Mouse (Mus musculus) right cerebral cortex, postnatal 10 days (tissue): ENCODE measurements at regions not wholly inside any gene's neighbourhood (a gene's known extent, or its start where the extent isn't known, plus 50 kb on each side); places are given as distances from the start of the nearest gene placed in this dataset.

Source experiments
- DNase-seq, 2 experiments: peaks; one replicate each; pipeline ENCODE4 v3.0.0; 2021; ENCODE audit warnings: low spot score in 2 of 2

GRCm38 (mm10) chr8:53096272-53096784 lies 415.2 kb upstream of the Aga start:
- DNase-seq = no peak

- DNase-seq = no peak
Observed at GRCm38 (mm10) chr8:53140041-53140440, 371.5 kb upstream of the Aga start.

GRCm38 (mm10) chr8:53148915-53149314 lies 362.6 kb upstream of the Aga start:
- no peak for DNase-seq

GRCm38 (mm10) chr8:53164017-53164416 lies 347.5 kb upstream of the Aga start:
- DNase-seq = peak in 1 of 2 experiments; percentile 24

GRCm38 (mm10) chr8:53171694-53172299 lies 339.7 kb upstream of the Aga start:
- DNase-seq = no peak

- no peak for DNase-seq
Observed at GRCm38 (mm10) chr8:53192519-53192918, 319.0 kb upstream of the Aga start.

GRCm38 (mm10) chr8:53222194-53222593 lies 289.3 kb upstream of the Aga start:
- no peak for DNase-seq
